Mouse (Mus musculus) small intestine, adult 2 months (tissue): Measurements from ENCODE around the gene Ets1.

Experiments
- CTCF ChIP-seq: fragments of 200-500 bp; IDR thresholded peaks from 2 replicates; pipeline ENCODE4 v1.5.1; 2012; ENCODE audit warnings: low read depth, mild to moderate bottlenecking, control low read depth, inconsistent platforms, low read length, moderate library complexity, mixed read lengths; ENCODE audit not compliant: insufficient replicate concordance, insufficient read length; ENCODE audit errors: extremely low read depth
- POLR2A ChIP-seq: fragments of 200-500 bp; IDR thresholded peaks from 2 replicates; pipeline ENCODE4 v1.6.1; 2012; ENCODE audit warnings: low read depth, mild to moderate bottlenecking, control low read depth, inconsistent platforms, low read length, moderate library complexity

DNA sequence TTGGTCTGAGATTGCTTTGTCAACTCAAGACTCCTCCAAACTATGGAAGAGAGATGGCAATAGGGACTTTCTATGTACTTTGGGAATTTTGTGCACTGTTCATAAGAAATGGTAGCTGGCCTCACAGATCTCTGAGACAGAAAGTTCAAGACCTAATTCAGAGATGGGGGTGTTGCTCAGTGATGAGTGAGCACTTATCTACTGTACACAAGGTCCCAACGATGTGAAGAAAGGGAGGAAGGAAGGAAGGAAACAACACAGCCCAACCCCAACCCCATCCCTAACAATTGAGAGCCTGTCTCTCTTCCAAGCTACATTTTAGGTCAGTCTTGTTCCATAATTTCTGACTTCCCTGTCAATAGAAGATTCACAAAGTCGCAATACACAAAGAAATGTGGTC lies 125.3 kb downstream of the Ets1 start:
- TF ChIP-seq CTCF = no peak
- TF ChIP-seq POLR2A = no peak
